Mouse (Mus musculus): ENCODE data around the gene Abtb2.
"Not testable (repeated sequence)": the region's sequence is repeated elsewhere in the genome, so short reads cannot be mapped to it uniquely, and the experiment has no call there.

The Abtb2 gene

DNA sequence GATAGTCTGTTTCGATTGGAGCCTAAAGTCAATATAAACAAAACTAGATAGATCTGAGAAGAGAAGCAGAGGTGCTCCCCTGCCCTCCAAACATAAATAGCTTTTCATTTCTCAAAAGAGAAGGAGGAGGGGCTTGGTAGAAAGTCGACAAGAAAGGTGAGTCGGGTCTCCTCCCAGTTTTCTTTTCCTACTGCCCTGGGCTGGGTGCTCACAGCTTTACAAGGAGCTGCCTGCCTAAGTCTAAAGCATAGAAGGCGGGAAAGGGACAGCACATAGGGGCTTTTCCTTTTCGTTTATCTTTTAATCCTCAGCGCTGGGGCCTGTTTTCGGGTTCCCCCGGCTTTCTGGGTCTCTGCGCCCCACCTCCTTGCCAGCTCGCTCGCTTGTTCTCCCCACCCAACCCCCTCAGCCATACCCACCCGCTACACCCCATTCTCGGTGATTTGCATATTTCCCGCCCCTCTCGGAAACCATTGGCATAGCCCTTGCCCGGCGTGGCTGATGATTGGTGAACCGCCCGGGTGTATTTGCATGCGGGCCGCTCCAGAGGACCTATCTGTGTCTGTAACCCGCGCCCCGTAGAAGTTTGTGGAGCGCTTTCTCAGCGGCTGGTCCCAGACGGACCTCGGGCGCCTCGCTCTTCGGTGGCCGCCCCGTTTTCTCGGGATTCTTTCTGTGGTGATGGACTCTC, at the start of gene Abtb2:
TSS of gene Abtb2 (plus strand) at position 579 of the 691 bp plus-strand sequence.
- peak; percentile 88 to 92 for DNase-seq (ENCODE audit: low spot score in 2 of 2)

DNA sequence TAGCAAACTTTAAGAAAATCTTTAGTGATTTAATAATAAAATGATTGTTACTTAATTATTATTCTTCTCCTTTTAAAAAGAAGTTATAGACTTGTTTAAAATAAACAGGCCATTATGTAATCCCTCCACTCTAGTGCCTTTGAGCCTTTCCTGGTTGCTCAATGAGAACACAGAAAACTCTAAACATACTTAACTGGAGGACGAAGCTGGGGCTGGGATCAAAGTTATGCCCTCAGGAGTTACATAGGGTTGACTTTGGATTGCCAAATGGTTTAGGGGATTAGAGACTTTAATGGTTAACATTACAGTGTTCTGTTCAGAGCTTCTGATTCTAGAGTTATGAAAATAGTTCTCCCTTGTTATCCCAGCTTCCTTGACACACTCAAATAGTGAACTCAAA, 49.6 kb upstream of the Abtb2 start:
- no peak for DNase-seq (ENCODE audit: low spot score in 2 of 2)

- no peak for DNase-seq (ENCODE audit: low spot score in 2 of 2)
Observed at GRCm38 (mm10) chr2:103525596-103525995, 40.5 kb upstream of the Abtb2 start.

- DNase-seq (ENCODE audit: low spot score in 2 of 2), result peak; percentile 56 to 74
Observed at GRCm38 (mm10) chr2:103547132-103547531, 19.0 kb upstream of the Abtb2 start.

GRCm38 (mm10) chr2:103550301-103550700, 15.8 kb upstream of the Abtb2 start:
- not testable (repeated sequence) for DNase-seq (ENCODE audit: low spot score in 2 of 2)

- DNase-seq (ENCODE audit: low spot score in 2 of 2), result no peak
Observed at GRCm38 (mm10) chr2:103554041-103554440, 12.1 kb upstream of the Abtb2 start.

- no peak for DNase-seq (ENCODE audit: low spot score in 2 of 2)
Observed at GRCm38 (mm10) chr2:103556125-103556877, 9.8 kb upstream of the Abtb2 start.

DNA sequence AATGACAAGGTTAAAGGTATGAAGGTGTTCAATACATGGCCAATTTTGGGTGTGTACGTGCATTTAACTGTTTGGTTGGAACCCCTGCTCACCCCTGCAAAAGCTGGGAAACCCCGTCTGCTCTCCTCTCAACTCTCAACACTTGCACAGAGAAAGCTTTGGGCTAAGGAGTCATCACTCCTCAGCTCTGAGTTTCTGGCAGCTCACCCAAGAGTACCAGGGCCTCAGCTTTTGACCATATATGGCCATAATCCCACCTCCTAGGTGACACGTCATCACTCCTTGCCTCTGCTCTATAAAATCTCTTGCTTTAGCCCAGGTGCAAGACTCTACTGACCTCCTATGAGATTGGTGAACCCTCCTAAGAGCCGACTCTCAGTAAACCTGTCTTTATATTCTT, 5.2 kb upstream of the Abtb2 start:
- DNase-seq (ENCODE audit: low spot score in 2 of 2), result no peak

GRCm38 (mm10) chr2:103564427-103565023, 1.6 kb upstream of the Abtb2 start:
- DNase-seq (ENCODE audit: low spot score in 2 of 2), result no peak

GRCm38 (mm10) chr2:103565171-103565591, 929 bp upstream of the Abtb2 start:
- peak in 1 of 2 experiments; percentile 8 for DNase-seq (ENCODE audit: low spot score in 2 of 2)

GRCm38 (mm10) chr2:103566423-103566712, 258 bp downstream of the Abtb2 start:
- no peak for DNase-seq (ENCODE audit: low spot score in 2 of 2)

DNA sequence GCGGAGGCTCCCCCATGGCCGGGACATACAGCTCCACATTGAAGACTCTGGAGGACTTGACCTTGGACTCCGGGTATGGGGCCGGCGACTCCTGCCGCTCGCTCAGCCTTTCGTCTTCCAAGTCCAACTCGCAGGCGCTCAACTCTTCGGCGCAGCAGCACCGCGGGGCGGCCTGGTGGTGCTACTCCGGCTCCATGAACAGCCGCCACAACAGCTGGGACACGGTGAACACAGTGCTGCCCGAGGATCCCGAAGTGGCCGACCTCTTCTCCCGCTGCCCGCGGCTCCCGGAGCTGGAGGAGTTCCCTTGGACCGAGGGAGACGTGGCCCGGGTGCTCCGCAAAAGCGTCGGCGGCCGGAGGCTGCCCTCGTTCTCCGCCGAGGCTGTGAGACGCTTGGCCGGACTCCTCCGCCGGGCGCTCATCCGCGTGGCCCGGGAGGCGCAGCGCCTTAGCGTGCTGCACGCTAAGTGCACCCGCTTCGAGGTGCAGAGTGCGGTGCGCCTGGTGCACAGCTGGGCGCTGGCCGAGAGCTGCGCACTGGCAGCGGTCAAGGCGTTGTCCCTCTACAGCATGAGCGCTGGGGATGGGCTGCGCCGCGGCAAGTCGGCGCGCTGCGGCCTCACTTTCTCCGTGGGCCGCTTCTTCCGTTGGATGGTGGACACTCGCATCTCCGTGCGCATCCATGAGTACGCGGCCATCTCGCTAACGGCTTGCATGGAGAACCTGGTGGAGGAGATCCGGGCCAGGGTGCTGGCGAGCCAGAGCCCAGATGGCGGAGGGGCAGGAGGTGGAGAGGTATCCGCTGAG, 807 bp downstream of the Abtb2 start:
- DNase-seq (ENCODE audit: low spot score in 2 of 2), result peak; percentile 46 to 52

DNA sequence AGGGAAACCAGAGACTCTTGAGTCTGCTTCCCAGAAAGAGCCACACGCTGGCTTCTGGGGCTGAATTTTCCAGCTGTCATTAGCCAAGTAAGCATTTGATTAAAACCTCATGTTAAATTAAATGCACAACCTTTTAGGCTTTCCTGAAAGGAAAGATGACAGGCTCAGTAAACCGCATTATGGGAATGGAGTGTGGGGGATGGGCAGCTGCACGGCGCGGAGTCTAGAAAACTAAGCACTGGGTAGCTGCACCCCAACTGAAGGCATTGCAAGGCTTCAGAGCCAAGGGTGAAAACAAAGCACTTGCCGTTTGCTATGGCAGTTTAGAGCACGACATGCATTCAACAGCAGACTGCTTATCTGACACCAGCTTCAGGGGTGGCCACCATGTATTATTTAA, 2.1 kb downstream of the Abtb2 start:
- no peak for DNase-seq (ENCODE audit: low spot score in 2 of 2)

GRCm38 (mm10) chr2:103569716-103570115, 3.6 kb downstream of the Abtb2 start:
- DNase-seq (ENCODE audit: low spot score in 2 of 2), result no peak

GRCm38 (mm10) chr2:103572354-103572753, 6.2 kb downstream of the Abtb2 start:
- DNase-seq (ENCODE audit: low spot score in 2 of 2), result no peak

GRCm38 (mm10) chr2:103576371-103576770, 10.3 kb downstream of the Abtb2 start:
- no peak for DNase-seq (ENCODE audit: low spot score in 2 of 2)

GRCm38 (mm10) chr2:103577752-103578662, 11.9 kb downstream of the Abtb2 start:
- no peak for DNase-seq (ENCODE audit: low spot score in 2 of 2)

DNA sequence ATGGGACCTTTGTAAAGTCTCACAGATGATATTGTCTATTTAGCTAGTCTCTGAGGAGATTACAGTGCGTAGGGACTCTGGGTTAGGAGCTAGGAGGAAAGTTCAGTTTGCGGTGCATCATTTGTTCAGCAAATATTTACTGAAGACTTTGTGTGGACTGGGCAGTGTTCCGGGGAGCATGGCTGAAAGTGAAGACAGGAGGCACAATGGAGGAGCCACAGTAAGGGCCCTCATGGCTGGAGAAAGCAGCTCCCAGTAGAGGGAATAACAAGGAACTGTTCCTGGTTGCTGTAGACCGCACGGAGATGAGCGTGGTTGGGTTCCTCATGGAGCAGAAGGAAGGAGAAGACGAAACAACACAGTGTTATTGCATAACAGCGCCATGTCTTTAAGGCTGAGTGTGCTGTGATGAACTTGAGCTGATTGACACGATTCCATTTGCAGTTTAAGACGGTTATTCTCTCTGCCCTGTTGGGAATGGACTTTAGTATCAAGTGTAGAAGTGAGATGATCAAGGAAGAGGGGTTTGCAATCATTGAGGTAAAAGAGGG, 12.6 kb downstream of the Abtb2 start:
- DNase-seq (ENCODE audit: low spot score in 2 of 2), result no peak

DNA sequence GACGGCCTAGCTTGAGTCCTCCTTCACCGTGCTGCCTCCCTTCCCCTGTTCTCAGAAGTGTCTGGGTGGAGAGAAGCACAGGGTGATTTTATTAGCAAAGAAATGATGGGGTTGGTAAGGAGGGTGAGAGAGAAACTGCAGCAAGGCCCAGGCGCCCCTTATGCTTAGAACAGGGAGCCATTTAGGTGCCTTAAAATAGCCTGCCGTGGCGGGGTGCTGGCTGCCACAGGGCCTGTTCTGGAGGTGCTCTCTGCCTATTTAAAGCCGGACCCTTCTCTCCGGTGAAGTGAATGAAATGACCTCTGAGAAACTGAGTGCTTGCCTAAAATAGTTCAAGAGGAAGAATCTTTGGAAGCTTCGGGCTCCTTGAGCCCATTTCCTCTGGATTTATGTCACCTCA, 14.6 kb downstream of the Abtb2 start:
- no peak for DNase-seq (ENCODE audit: low spot score in 2 of 2)

DNA sequence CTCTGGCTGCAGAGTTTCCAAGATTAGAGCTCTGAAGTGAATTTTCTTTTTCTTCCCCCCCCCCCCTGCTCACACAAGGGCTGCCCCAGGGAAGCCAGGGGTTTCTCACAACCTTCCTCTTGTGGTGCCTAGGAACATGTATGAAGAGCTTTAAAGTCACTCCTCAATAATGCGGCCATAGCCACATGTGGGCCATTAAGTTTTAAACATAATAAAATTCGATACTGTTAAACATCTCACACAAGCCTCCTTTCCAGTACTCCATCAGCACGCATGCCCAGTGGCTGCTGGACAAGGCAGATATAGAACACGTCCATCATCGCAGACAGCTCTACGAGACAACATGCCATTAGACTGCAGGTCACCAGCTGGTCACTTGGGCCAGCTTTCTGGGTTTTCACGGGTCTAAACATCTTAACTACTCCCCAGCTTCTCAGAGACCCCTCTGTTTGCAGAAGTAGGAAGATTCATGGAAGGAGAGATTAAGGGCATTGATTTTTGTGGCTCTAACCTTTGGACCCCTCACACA, 15.3 kb downstream of the Abtb2 start:
- DNase-seq (ENCODE audit: low spot score in 2 of 2), result no peak

- DNase-seq (ENCODE audit: low spot score in 2 of 2), result no peak
Observed at GRCm38 (mm10) chr2:103583316-103583715, 17.2 kb downstream of the Abtb2 start.
